Mouse (Mus musculus): Measurements from ENCODE around the gene Akap10. TPM values are rescaled to one million over a fixed set of nuclear protein-coding genes. Genes with fewer than 3 reads are reported as not detected.

Gene Akap10
- polyA plus RNA-seq, 1 experiment from 2014 or later = 17.7 TPM

- Histone ChIP-seq H3K4me2 (peak overlapping the region; percentile 85), H3K4me3 (peak overlapping the region; percentile 99), H3K36me3 (no peaks in the 10 kb centered on the region), H3K27ac (peak overlapping the region; percentile 96), H3K4me1 (peaks cover 24% of the 10 kb centered on the region), H3K9me3 (no peaks in the 10 kb centered on the region), H3K27me3 (no peaks in the 10 kb centered on the region), H3K9ac (peak overlapping the region; percentile 92)
- WGBS = under 1% methylated on average over 47 of the region's 47 CpGs
- peak; percentile 73 for ATAC-seq (ENCODE audit: borderline replicate concordance, extremely low read depth, low FRiP score, low TSS enrichment)
Observed at GRCm38 (mm10) chr11:61929323-61930097, 542 bp downstream of the Akap10 start.

- H3K27me3 ChIP-seq = no peaks in the 10 kb centered on the region
- no peak overlapping the region for H3K9ac ChIP-seq
- H3K4me3 ChIP-seq = no peak overlapping the region
- H3K36me3 ChIP-seq = peaks cover 10% of the 10 kb centered on the region
- H3K4me2 ChIP-seq = no peak overlapping the region
- no peak for ATAC-seq (ENCODE audit: borderline replicate concordance, extremely low read depth, low FRiP score, low TSS enrichment)
- peaks cover 6% of the 10 kb centered on the region for H3K4me1 ChIP-seq
- no peak overlapping the region for H3K27ac ChIP-seq
- H3K9me3 ChIP-seq = no peaks in the 10 kb centered on the region
- WGBS = 72% methylated on average over 1 of the region's 1 CpGs
Observed at GRCm38 (mm10) chr11:61923309-61923708, 6.7 kb downstream of the Akap10 start.

GRCm38 (mm10) chr11:61919702-61920101 is 10.3 kb downstream of the Akap10 start:
- Histone ChIP-seq H3K4me2 (no peak overlapping the region), H3K9ac (no peak overlapping the region), H3K4me1 (no peaks in the 10 kb centered on the region), H3K9me3 (no peaks in the 10 kb centered on the region), H3K4me3 (no peak overlapping the region), H3K36me3 (peaks cover 24% of the 10 kb centered on the region), H3K27me3 (no peaks in the 10 kb centered on the region), H3K27ac (no peak overlapping the region)
- ATAC-seq (ENCODE audit: borderline replicate concordance, extremely low read depth, low FRiP score, low TSS enrichment) = no peak
- WGBS = 97% methylated on average over 3 of the region's 3 CpGs

- no peak for ATAC-seq (ENCODE audit: borderline replicate concordance, extremely low read depth, low FRiP score, low TSS enrichment)
- no peak overlapping the region for H3K27ac ChIP-seq
- H3K9ac ChIP-seq = no peak overlapping the region
- H3K4me1 ChIP-seq = no peaks in the 10 kb centered on the region
- H3K9me3 ChIP-seq = no peaks in the 10 kb centered on the region
- H3K4me3 ChIP-seq = no peak overlapping the region
- H3K27me3 ChIP-seq = no peaks in the 10 kb centered on the region
- peaks cover 53% of the 10 kb centered on the region for H3K36me3 ChIP-seq
- H3K4me2 ChIP-seq = no peak overlapping the region
Observed at GRCm38 (mm10) chr11:61908315-61908714, 21.7 kb downstream of the Akap10 start.

- Histone ChIP-seq H3K36me3 (peaks cover 61% of the 10 kb centered on the region), H3K9me3 (no peaks in the 10 kb centered on the region), H3K9ac (no peak overlapping the region), H3K4me2 (no peak overlapping the region), H3K27me3 (no peaks in the 10 kb centered on the region), H3K4me1 (no peaks in the 10 kb centered on the region), H3K4me3 (no peak overlapping the region), H3K27ac (no peak overlapping the region)
- 76% methylated on average over 5 of the region's 5 CpGs for WGBS
- ATAC-seq (ENCODE audit: borderline replicate concordance, extremely low read depth, low FRiP score, low TSS enrichment) = no peak
Observed at GRCm38 (mm10) chr11:61882183-61882582, 47.9 kb downstream of the Akap10 start.

GRCm38 (mm10) chr11:61879921-61880320 is 50.1 kb downstream of the Akap10 start:
- Histone ChIP-seq H3K27ac (no peak overlapping the region), H3K36me3 (peaks cover 67% of the 10 kb centered on the region), H3K9me3 (no peaks in the 10 kb centered on the region), H3K4me3 (no peak overlapping the region), H3K9ac (no peak overlapping the region), H3K4me1 (no peaks in the 10 kb centered on the region), H3K27me3 (no peaks in the 10 kb centered on the region), H3K4me2 (no peak overlapping the region)
- no peak for ATAC-seq (ENCODE audit: borderline replicate concordance, extremely low read depth, low FRiP score, low TSS enrichment)

- 90% methylated on average over 5 of the region's 5 CpGs for WGBS
- no peak overlapping the region for H3K4me3 ChIP-seq
- no peak overlapping the region for H3K4me2 ChIP-seq
- H3K4me1 ChIP-seq = no peaks in the 10 kb centered on the region
- no peaks in the 10 kb centered on the region for H3K27me3 ChIP-seq
- ATAC-seq (ENCODE audit: borderline replicate concordance, extremely low read depth, low FRiP score, low TSS enrichment) = no peak
- H3K9ac ChIP-seq = no peak overlapping the region
- no peak overlapping the region for H3K27ac ChIP-seq
- H3K9me3 ChIP-seq = no peaks in the 10 kb centered on the region
- H3K36me3 ChIP-seq = peaks cover 60% of the 10 kb centered on the region
Observed at GRCm38 (mm10) chr11:61871881-61872280, 58.2 kb downstream of the Akap10 start.

- Histone ChIP-seq H3K4me3 (no peak overlapping the region), H3K36me3 (peaks cover 23% of the 10 kb centered on the region), H3K4me1 (no peaks in the 10 kb centered on the region), H3K9ac (no peak overlapping the region), H3K9me3 (no peaks in the 10 kb centered on the region), H3K27ac (no peak overlapping the region), H3K27me3 (no peaks in the 10 kb centered on the region), H3K4me2 (no peak overlapping the region)
- ATAC-seq (ENCODE audit: borderline replicate concordance, extremely low read depth, low FRiP score, low TSS enrichment) = no peak
Observed at GRCm38 (mm10) chr11:61866856-61867255, 63.2 kb downstream of the Akap10 start.

- Histone ChIP-seq H3K4me1 (no peaks in the 10 kb centered on the region), H3K4me3 (no peak overlapping the region), H3K9ac (no peak overlapping the region), H3K36me3 (no peaks in the 10 kb centered on the region), H3K27me3 (no peaks in the 10 kb centered on the region), H3K4me2 (no peak overlapping the region), H3K9me3 (no peaks in the 10 kb centered on the region), H3K27ac (no peak overlapping the region)
- no peak for ATAC-seq (ENCODE audit: borderline replicate concordance, extremely low read depth, low FRiP score, low TSS enrichment)
- WGBS = 57% methylated on average over 6 of the region's 6 CpGs
Observed at GRCm38 (mm10) chr11:61861781-61862547, 68.1 kb downstream of the Akap10 start.

- Histone ChIP-seq H3K27me3 (no peaks in the 10 kb centered on the region), H3K4me1 (no peaks in the 10 kb centered on the region), H3K9ac (no peak overlapping the region), H3K4me3 (no peak overlapping the region), H3K9me3 (no peaks in the 10 kb centered on the region), H3K4me2 (no peak overlapping the region), H3K36me3 (no peaks in the 10 kb centered on the region), H3K27ac (no peak overlapping the region)
- WGBS = 57% methylated on average over 1 of the region's 1 CpGs
- no peak for ATAC-seq (ENCODE audit: borderline replicate concordance, extremely low read depth, low FRiP score, low TSS enrichment)
Observed at GRCm38 (mm10) chr11:61859316-61859715, 70.7 kb downstream of the Akap10 start.

GRCm38 (mm10) chr11:61855539-61855938 is 74.5 kb downstream of the Akap10 start:
- no peaks in the 10 kb centered on the region for H3K27me3 ChIP-seq
- peaks cover 5% of the 10 kb centered on the region; the same call in 1 of the 2 replicates for H3K4me1 ChIP-seq
- peaks cover 2% of the 10 kb centered on the region; the same call in 1 of the 2 replicates for H3K36me3 ChIP-seq
- peak overlapping the region; percentile 88 for H3K4me2 ChIP-seq
- H3K9ac ChIP-seq = peak overlapping the region; percentile 92
- no peak for ATAC-seq (ENCODE audit: borderline replicate concordance, extremely low read depth, low FRiP score, low TSS enrichment)
- no peaks in the 10 kb centered on the region for H3K9me3 ChIP-seq
- WGBS = 36% methylated on average over 6 of the region's 6 CpGs
- 0 out of 2 replicates have a peak overlapping the region, but pooled peaks have one; percentile 86 for H3K27ac ChIP-seq
- peak overlapping the region; percentile 90 for H3K4me3 ChIP-seq

GRCm38 (mm10) chr11:61854988-61855411 is 75.1 kb downstream of the Akap10 start, which contains the start of gene Ulk2:
Gene Ulk2, minus strand, starts transcription at chr11:61855073.
- Histone ChIP-seq H3K4me1 (peaks cover 5% of the 10 kb centered on the region; the same call in 1 of the 2 replicates), H3K4me2 (peak within 1 kb of the TSS; percentile 88), H3K4me3 (peak within 1 kb of the TSS; percentile 90), H3K27ac (peak within 1 kb of the TSS; percentile 86), H3K36me3 (peaks cover 2% of the 10 kb centered on the region; the same call in 1 of the 2 replicates), H3K9me3 (no peaks in the 10 kb centered on the region), H3K27me3 (no peaks in the 10 kb centered on the region), H3K9ac (peak within 1 kb of the TSS; percentile 92)
- 0% methylated on average over 46 of the region's 58 CpGs for WGBS
- peak; percentile 91 for ATAC-seq (ENCODE audit: borderline replicate concordance, extremely low read depth, low FRiP score, low TSS enrichment)

Data from lung, embryonic 15.5 days (tissue).